Mouse (Mus musculus): ENCODE results near the gene Il18r1. TPM values are rescaled to one million over a fixed set of nuclear protein-coding genes. Genes with fewer than 3 reads are reported as not detected.

The Il18r1 gene
- total and polyA plus RNA-seq, 2 experiments from 2014 or later, result 0.05 TPM; not detected in 1

GRCm38 (mm10) chr1:40474336-40474735, 9.0 kb downstream of the Il18r1 start:
- Histone ChIP-seq H3K4me1 (ENCODE audit: insufficient read depth, low read length) (no peaks in the 10 kb centered on the region), H3K36me3 (ENCODE audit: insufficient read depth, low read length) (no peaks in the 10 kb centered on the region), H3K27me3 (ENCODE audit: insufficient read depth, low read length) (no peaks in the 10 kb centered on the region), H3K4me2 (ENCODE audit: low read depth, low read length, poor library complexity, severe bottlenecking) (no peak overlapping the region), H3K27ac (ENCODE audit: low read depth, low read length) (no peak overlapping the region), H3K9me3 (ENCODE audit: low read length) (no peaks in the 10 kb centered on the region), H3K9ac (replicated peaks; ENCODE audit: low read length, poor library complexity, severe bottlenecking) (no peak overlapping the region), H3K4me3 (ENCODE audit: low read depth, low read length) (no peak overlapping the region)
- WGBS, result 91% methylated on average over 5 of the region's 5 CpGs
- no peak for TF ChIP-seq CTCF (IDR thresholded peaks at IDR 0.05)
- no peak for DNase-seq (ENCODE audit: low spot score)
- ATAC-seq (ENCODE audit: low FRiP score), result no peak

DNA sequence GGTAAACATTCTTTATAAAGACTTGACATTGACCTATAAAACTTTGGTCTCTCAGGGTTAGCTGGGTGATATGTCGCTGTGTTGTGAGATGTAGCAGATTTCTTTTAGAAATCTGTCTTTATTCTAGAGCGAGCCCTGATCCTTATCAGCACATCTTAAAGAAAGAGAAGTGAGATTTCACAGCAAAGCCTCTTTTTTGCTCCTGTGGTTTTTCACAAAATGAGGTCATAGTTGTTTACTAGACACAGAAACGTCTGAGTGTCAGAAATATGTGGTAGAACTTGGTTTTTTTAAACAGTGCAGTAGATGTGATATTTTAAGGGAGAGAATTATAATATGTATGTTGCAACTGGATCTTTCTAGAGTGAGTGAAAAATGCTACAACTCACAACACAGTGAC, 10.3 kb downstream of the Il18r1 start:
- H3K4me2 ChIP-seq (ENCODE audit: low read depth, low read length, poor library complexity, severe bottlenecking), result no peak overlapping the region
- 63% methylated on average over 3 of the region's 3 CpGs for WGBS
- H3K27me3 ChIP-seq (ENCODE audit: insufficient read depth, low read length), result no peaks in the 10 kb centered on the region
- no peak overlapping the region for H3K4me3 ChIP-seq (ENCODE audit: low read depth, low read length)
- no peaks in the 10 kb centered on the region for H3K9me3 ChIP-seq (ENCODE audit: low read length)
- H3K4me1 ChIP-seq (ENCODE audit: insufficient read depth, low read length), result no peaks in the 10 kb centered on the region
- ATAC-seq (ENCODE audit: low FRiP score) (no peak), DNase-seq (ENCODE audit: low spot score) (no peak)
- H3K36me3 ChIP-seq (ENCODE audit: insufficient read depth, low read length), result no peaks in the 10 kb centered on the region
- H3K27ac ChIP-seq (ENCODE audit: low read depth, low read length), result no peak overlapping the region
- TF ChIP-seq CTCF (IDR thresholded peaks at IDR 0.05), result no peak
- H3K9ac ChIP-seq (replicated peaks; ENCODE audit: low read length, poor library complexity, severe bottlenecking), result no peak overlapping the region

- WGBS, result 68% methylated on average over 4 of the region's 4 CpGs
- no peak for ATAC-seq (ENCODE audit: low FRiP score)
- TF ChIP-seq CTCF (IDR thresholded peaks at IDR 0.05), result no peak
Measured at GRCm38 (mm10) chr1:40476756-40477155, 11.4 kb downstream of the Il18r1 start.

DNA sequence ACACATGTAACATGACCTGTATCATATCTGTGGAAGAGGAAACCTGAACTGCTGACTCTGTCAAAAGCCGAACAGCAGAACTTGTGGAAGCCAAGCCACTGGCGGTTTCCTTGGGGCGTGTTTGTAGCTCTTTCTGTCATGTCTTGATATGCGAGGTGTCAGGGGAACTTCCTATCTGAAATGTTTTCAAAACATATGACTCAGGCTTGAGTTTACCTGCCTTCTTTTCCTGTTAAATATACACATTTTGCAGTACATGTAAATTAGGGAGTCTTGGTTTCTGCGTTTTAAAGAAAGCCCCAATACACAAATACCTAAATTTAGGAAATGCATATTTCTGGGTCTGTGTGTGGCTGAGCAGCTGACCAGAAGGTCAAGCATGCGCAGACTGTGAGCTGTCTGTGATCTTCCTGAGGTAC, 14.2 kb downstream of the Il18r1 start:
- 88% methylated on average over 6 of the region's 6 CpGs for WGBS
- ATAC-seq (ENCODE audit: low FRiP score), result no peak
- no peak overlapping the region for H3K4me3 ChIP-seq (ENCODE audit: low read depth, low read length)
- H3K27me3 ChIP-seq (ENCODE audit: insufficient read depth, low read length), result no peaks in the 10 kb centered on the region
- no peak for DNase-seq (ENCODE audit: low spot score)
- H3K9me3 ChIP-seq (ENCODE audit: low read length), result no peaks in the 10 kb centered on the region
- H3K4me1 ChIP-seq (ENCODE audit: insufficient read depth, low read length), result no peaks in the 10 kb centered on the region
- H3K9ac ChIP-seq (replicated peaks; ENCODE audit: low read length, poor library complexity, severe bottlenecking), result no peak overlapping the region
- no peaks in the 10 kb centered on the region for H3K36me3 ChIP-seq (ENCODE audit: insufficient read depth, low read length)
- no peak overlapping the region for H3K27ac ChIP-seq (ENCODE audit: low read depth, low read length)
- H3K4me2 ChIP-seq (ENCODE audit: low read depth, low read length, poor library complexity, severe bottlenecking), result no peak overlapping the region
- TF ChIP-seq CTCF (IDR thresholded peaks at IDR 0.05), result no peak

More at GRCm38 (mm10) chr1:40476756-40477155, 11.4 kb downstream of the Il18r1 start:
- no peak for DNase-seq (ENCODE audit: low spot score)
- Histone ChIP-seq H3K4me1 (ENCODE audit: insufficient read depth, low read length) (no peaks in the 10 kb centered on the region), H3K27ac (ENCODE audit: low read depth, low read length) (no peak overlapping the region), H3K27me3 (ENCODE audit: insufficient read depth, low read length) (no peaks in the 10 kb centered on the region), H3K4me2 (ENCODE audit: low read depth, low read length, poor library complexity, severe bottlenecking) (no peak overlapping the region), H3K36me3 (ENCODE audit: insufficient read depth, low read length) (no peaks in the 10 kb centered on the region), H3K9me3 (ENCODE audit: low read length) (no peaks in the 10 kb centered on the region), H3K4me3 (ENCODE audit: low read depth, low read length) (no peak overlapping the region), H3K9ac (replicated peaks; ENCODE audit: low read length, poor library complexity, severe bottlenecking) (no peak overlapping the region)

GRCm38 (mm10) chr1:40494594-40494993, 29.2 kb downstream of the Il18r1 start:
- ATAC-seq (ENCODE audit: low FRiP score), result no peak

GRCm38 (mm10) chr1:40499708-40500107, 34.4 kb downstream of the Il18r1 start:
- ATAC-seq (ENCODE audit: low FRiP score), result no peak
- Histone ChIP-seq H3K4me1 (ENCODE audit: insufficient read depth, low read length) (no peaks in the 10 kb centered on the region), H3K9ac (replicated peaks; ENCODE audit: low read length, poor library complexity, severe bottlenecking) (no peak overlapping the region), H3K27ac (ENCODE audit: low read depth, low read length) (no peak overlapping the region), H3K4me3 (ENCODE audit: low read depth, low read length) (no peak overlapping the region), H3K36me3 (ENCODE audit: insufficient read depth, low read length) (no peaks in the 10 kb centered on the region), H3K4me2 (ENCODE audit: low read depth, low read length, poor library complexity, severe bottlenecking) (no peak overlapping the region), H3K9me3 (ENCODE audit: low read length) (no peaks in the 10 kb centered on the region), H3K27me3 (ENCODE audit: insufficient read depth, low read length) (no peaks in the 10 kb centered on the region)
- WGBS, result 91% methylated on average over 1 of the region's 1 CpGs
- TF ChIP-seq CTCF (IDR thresholded peaks at IDR 0.05), result no peak
- no peak for DNase-seq (ENCODE audit: low spot score)

More at GRCm38 (mm10) chr1:40494594-40494993, 29.2 kb downstream of the Il18r1 start:
- Histone ChIP-seq H3K9me3 (ENCODE audit: low read length) (no peaks in the 10 kb centered on the region), H3K27ac (ENCODE audit: low read depth, low read length) (no peak overlapping the region), H3K4me2 (ENCODE audit: low read depth, low read length, poor library complexity, severe bottlenecking) (no peak overlapping the region), H3K27me3 (ENCODE audit: insufficient read depth, low read length) (no peaks in the 10 kb centered on the region), H3K9ac (replicated peaks; ENCODE audit: low read length, poor library complexity, severe bottlenecking) (no peak overlapping the region), H3K4me1 (ENCODE audit: insufficient read depth, low read length) (no peaks in the 10 kb centered on the region), H3K4me3 (ENCODE audit: low read depth, low read length) (no peak overlapping the region), H3K36me3 (ENCODE audit: insufficient read depth, low read length) (no peaks in the 10 kb centered on the region)
- DNase-seq (ENCODE audit: low spot score), result no peak
- WGBS, result 86% methylated on average over 4 of the region's 4 CpGs
- no peak for TF ChIP-seq CTCF (IDR thresholded peaks at IDR 0.05)
